Mouse (Mus musculus): ENCODE results near the gene Nt5c3. TPM values are rescaled to one million over a fixed set of nuclear protein-coding genes. Genes with fewer than 3 reads are reported as not detected.
A peak's percentile ranks its signal among the peaks of the same experiment; 100 is the strongest.

Nt5c3 gene
- total and polyA plus RNA-seq, 3 experiments: 16.9 to 75.5 (median 62.4) TPM

DNA sequence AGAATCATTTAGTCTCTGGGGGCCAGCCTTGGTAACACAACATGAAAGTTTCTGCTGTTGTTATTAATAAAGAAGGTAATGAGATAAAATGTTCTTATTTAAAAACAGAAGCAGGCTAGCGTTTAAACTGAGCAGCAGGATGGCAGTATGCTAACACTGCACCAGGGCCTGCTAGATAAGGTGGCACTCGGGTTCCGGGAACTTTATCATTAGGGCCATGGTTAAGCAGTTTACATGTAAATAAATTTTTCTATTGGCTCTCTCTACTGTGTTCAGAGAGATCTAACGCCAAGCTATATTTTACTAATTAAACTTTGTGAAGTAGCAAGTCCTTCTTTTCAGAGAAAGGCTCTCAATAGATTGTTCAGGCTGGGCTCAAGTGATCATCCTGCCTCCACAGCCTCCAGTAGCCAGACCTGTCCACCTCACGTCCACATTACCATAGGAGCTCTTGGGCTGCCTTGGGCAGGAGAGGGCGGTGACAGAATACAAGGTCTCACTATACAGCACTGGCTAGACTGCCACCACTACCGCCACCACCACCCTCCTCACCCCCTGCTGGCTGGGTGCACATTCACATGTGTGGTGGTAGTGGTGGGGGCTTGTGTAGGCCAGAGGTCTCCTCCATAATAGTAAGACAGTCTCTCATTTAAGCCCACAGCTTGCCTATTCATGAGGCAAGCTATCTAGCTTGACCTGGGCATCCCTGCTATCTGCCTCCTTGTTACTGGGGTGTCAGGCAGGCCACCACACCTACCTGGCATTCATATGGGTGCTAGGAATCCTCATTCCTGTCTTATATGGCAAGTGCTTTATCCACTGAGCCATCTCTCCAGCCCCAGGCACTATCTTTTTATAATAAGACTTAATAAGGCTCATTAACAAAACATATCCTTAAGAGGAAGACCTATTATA, 20.9 kb downstream of the Nt5c3 start:
- Histone ChIP-seq H3K9ac (ENCODE audit: low read depth, low read length) (no peak overlapping the region), H3K4me3 (no peak overlapping the region), H3K36me3 (ENCODE audit: control insufficient read depth, insufficient read depth, low read length) (peaks cover 3% of the 10 kb centered on the region; the same call in 1 of the 2 replicates), H3K4me1 (ENCODE audit: control insufficient read depth, insufficient read depth, low read length) (peaks cover 7% of the 10 kb centered on the region), H3K27me3 (ENCODE audit: control insufficient read depth, insufficient read depth, low read length) (no peaks in the 10 kb centered on the region), H3K79me2 (replicated peaks; ENCODE audit: control insufficient read depth, insufficient read depth, low read length) (no peaks in the 10 kb centered on the region; the same call in 1 of the 2 replicates), H3K27ac (peak overlapping the region; percentile 82)
- intact Hi-C loops (cut with DNase I): no loop called here
- 65% methylated on average over 7 of the region's 7 CpGs for WGBS
- peak; percentile 3; the same call in 1 of the 2 replicates for TF ChIP-seq CTCF (IDR thresholded peaks at IDR 0.05)
- no peak for TF ChIP-seq POLR2A (IDR thresholded peaks at IDR 0.05; ENCODE audit: insufficient read depth, low read depth, low read length)
- no peak for DNase-seq

DNA sequence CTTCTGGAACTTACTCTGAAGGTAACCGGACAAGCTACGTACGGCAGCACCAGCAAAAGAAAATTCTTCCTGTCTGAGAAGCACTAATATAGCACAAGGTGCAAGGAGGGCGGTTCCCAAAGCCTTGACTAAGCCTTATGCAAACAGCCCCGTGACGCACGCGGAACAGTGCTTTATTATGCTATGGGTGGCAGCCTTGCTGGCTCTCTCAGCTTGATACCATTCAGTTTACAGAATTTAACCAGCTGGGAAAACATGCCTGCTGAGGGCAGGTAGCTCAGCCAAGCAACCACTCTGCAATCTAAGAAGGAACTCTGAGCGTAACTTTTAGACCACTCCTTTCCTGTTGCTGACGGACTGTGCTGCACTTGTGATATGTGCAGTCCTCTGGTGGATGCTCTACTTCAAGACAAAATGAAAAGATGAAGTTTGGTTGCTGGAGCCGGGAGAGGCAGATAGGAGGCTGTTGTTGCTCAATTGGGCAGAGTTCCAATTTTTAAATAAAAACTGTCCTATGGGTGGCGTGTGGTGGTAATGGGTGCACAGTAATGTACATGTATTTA, 21.8 kb downstream of the Nt5c3 start:
- WGBS: 8% methylated on average over 12 of the region's 12 CpGs
- intact Hi-C loops (cut with DNase I): no loop called here
- peak; percentile 75 to 82 for DNase-seq
- Histone ChIP-seq H3K4me1 (ENCODE audit: control insufficient read depth, insufficient read depth, low read length) (peaks cover 10% of the 10 kb centered on the region), H3K4me3 (peak overlapping the region; percentile 50), H3K79me2 (replicated peaks; ENCODE audit: control insufficient read depth, insufficient read depth, low read length) (no peaks in the 10 kb centered on the region; the same call in 1 of the 2 replicates), H3K9ac (ENCODE audit: low read depth, low read length) (peak overlapping the region; percentile 47), H3K27ac (peak overlapping the region; percentile 82), H3K36me3 (ENCODE audit: control insufficient read depth, insufficient read depth, low read length) (peaks cover 6% of the 10 kb centered on the region; the same call in 1 of the 2 replicates), H3K27me3 (ENCODE audit: control insufficient read depth, insufficient read depth, low read length) (no peaks in the 10 kb centered on the region)
- TF ChIP-seq EP300 (IDR thresholded peaks at IDR 0.05; ENCODE audit: insufficient read depth, low read depth, low read length) (0 out of 2 replicates have a peak, but pooled peaks have one; percentile 14), CTCF (IDR thresholded peaks at IDR 0.05) (no peak), POLR2A (IDR thresholded peaks at IDR 0.05; ENCODE audit: insufficient read depth, low read depth, low read length) (peak; percentile 89)

DNA sequence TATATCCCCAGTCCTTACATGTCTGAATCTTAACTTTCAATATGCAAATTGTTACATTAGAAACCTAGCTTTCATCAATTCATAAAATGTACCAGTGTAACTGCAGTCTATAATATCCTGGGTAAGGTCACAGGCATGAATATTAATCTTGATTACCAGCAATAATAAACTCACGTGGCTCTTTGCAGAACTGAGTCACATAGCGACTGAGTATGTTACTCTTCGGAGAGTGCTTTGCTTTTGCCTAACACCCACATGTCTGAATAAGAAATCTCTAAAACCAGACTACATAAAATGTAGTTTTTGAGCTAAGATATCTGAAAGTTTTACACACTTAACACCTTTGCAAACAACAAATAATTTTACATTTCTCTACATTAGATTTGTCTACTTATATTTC, 22.4 kb downstream of the Nt5c3 start:
- H3K27me3 ChIP-seq (ENCODE audit: control insufficient read depth, insufficient read depth, low read length): no peaks in the 10 kb centered on the region
- peak overlapping the region; percentile 50 for H3K4me3 ChIP-seq
- no peak for DNase-seq
- peak overlapping the region; percentile 82 for H3K27ac ChIP-seq
- no peaks in the 10 kb centered on the region; the same call in 1 of the 2 replicates for H3K79me2 ChIP-seq (replicated peaks; ENCODE audit: control insufficient read depth, insufficient read depth, low read length)
- H3K4me1 ChIP-seq (ENCODE audit: control insufficient read depth, insufficient read depth, low read length): peaks cover 10% of the 10 kb centered on the region
- TF ChIP-seq POLR2A (IDR thresholded peaks at IDR 0.05; ENCODE audit: insufficient read depth, low read depth, low read length): no peak
- TF ChIP-seq CTCF (IDR thresholded peaks at IDR 0.05): no peak
- no peak for TF ChIP-seq EP300 (IDR thresholded peaks at IDR 0.05; ENCODE audit: insufficient read depth, low read depth, low read length)
- H3K36me3 ChIP-seq (ENCODE audit: control insufficient read depth, insufficient read depth, low read length): peaks cover 6% of the 10 kb centered on the region; the same call in 1 of the 2 replicates
- WGBS: 30% methylated on average over 3 of the region's 3 CpGs
- H3K9ac ChIP-seq (ENCODE audit: low read depth, low read length): no peak overlapping the region
- intact Hi-C loops (cut with DNase I): no loop called here

DNA sequence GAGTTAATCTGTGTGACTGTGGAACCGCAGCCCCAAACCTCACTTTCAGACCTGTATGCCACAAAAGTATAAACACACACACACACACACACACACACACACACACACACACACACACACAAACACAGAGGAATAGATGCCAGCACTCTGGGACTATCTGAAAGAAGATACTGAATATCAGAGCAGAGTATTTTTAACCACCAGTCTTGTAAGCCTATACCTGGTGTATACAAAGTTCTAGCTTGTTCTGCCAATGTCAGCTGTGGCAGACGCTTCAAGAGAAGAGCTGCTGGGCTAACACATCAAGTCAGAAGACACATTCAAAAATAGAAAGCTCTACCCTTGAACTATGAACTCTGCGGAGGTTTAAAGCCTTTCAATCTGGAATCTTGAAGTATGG, 24.1 kb downstream of the Nt5c3 start:
- 62% methylated on average over 3 of the region's 3 CpGs for WGBS
- Histone ChIP-seq H3K9ac (ENCODE audit: low read depth, low read length) (peak overlapping the region; percentile 52; the same call in 1 of the 2 replicates), H3K4me1 (ENCODE audit: control insufficient read depth, insufficient read depth, low read length) (peaks cover 10% of the 10 kb centered on the region), H3K27me3 (ENCODE audit: control insufficient read depth, insufficient read depth, low read length) (no peaks in the 10 kb centered on the region), H3K79me2 (replicated peaks; ENCODE audit: control insufficient read depth, insufficient read depth, low read length) (no peaks in the 10 kb centered on the region), H3K27ac (peak overlapping the region; percentile 82), H3K36me3 (ENCODE audit: control insufficient read depth, insufficient read depth, low read length) (peaks cover 10% of the 10 kb centered on the region), H3K4me3 (peak overlapping the region; percentile 50)
- intact Hi-C loops (cut with DNase I): no loop called here
- DNase-seq: peak; percentile 20 to 37
- TF ChIP-seq EP300 (IDR thresholded peaks at IDR 0.05; ENCODE audit: insufficient read depth, low read depth, low read length) (no peak), POLR2A (IDR thresholded peaks at IDR 0.05; ENCODE audit: insufficient read depth, low read depth, low read length) (no peak), CTCF (IDR thresholded peaks at IDR 0.05) (no peak)

DNA sequence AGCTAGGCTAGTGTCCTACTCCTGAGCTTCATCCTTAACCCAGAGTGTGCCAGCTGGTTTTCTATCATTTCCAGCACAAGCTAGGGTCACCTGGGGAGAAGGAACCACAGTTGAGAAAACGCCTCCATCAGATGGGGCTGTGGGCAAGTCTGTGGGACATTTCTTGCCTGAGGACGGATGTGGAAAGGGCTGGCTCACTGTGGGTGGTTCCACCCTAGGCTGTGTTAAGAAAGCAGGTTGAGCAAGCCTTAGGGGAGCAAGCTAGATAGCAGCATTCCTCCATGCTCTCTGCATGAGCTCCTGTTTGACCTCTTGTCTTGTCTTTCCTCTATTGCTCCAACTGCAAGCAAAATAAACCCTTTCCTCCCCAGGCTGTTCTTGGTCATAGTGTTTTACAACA, 33.0 kb downstream of the Nt5c3 start:
- H3K27me3 ChIP-seq (ENCODE audit: control insufficient read depth, insufficient read depth, low read length): no peaks in the 10 kb centered on the region
- H3K9ac ChIP-seq (ENCODE audit: low read depth, low read length): no peak overlapping the region
- no peak overlapping the region for H3K27ac ChIP-seq
- peaks cover 23% of the 10 kb centered on the region for H3K36me3 ChIP-seq (ENCODE audit: control insufficient read depth, insufficient read depth, low read length)
- no peak for DNase-seq
- H3K4me1 ChIP-seq (ENCODE audit: control insufficient read depth, insufficient read depth, low read length): no peaks in the 10 kb centered on the region; the same call in 1 of the 2 replicates
- H3K79me2 ChIP-seq (replicated peaks; ENCODE audit: control insufficient read depth, insufficient read depth, low read length): no peaks in the 10 kb centered on the region
- WGBS: 93% methylated on average over 2 of the region's 2 CpGs
- TF ChIP-seq CTCF (IDR thresholded peaks at IDR 0.05): no peak
- no peak for TF ChIP-seq POLR2A (IDR thresholded peaks at IDR 0.05; ENCODE audit: insufficient read depth, low read depth, low read length)
- TF ChIP-seq EP300 (IDR thresholded peaks at IDR 0.05; ENCODE audit: insufficient read depth, low read depth, low read length): no peak
- H3K4me3 ChIP-seq: no peak overlapping the region
- intact Hi-C loops (cut with DNase I): no loop called here

All from heart, adult 2 months (tissue).